Mouse (Mus musculus): ENCODE data around the gene Ripor3.

DNA sequence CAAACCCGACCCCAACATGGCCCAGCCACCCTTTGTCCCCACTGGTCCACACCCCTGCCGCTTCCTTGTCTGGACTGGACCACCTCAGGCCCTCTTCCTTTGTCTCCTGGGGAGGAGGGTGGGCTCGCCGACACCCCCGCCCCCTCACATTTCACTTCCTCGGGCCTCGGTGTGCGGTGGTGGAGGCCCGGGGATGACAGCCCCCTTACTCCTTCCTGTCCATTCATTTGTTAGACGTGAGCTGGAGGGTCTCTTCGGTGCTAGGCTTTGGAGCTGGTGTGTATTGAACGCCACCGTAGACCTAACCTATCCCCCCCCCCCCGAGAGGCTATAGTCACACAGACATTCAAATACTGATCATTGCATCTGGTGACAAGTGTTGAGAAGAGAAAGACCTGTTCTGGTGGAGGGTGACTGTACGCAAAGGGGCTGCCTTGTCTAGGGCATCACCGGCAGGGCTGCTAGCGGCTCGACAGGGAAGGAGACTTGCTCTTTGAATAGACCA, 77.6 kb downstream of the Ripor3 start:
- no peak for TF ChIP-seq CTCF (conservative IDR thresholded peaks at IDR 0.05 in 1 of 2, IDR thresholded peaks at IDR 0.05 in 1 of 2; ENCODE audit: low read depth in 2 of 2, low read length in 2 of 2)
- TF ChIP-seq ZNF384 (IDR thresholded peaks at IDR 0.05; ENCODE audit: low read depth, low read length), result no peak
- no peak for TF ChIP-seq NRF1 (IDR thresholded peaks at IDR 0.05; ENCODE audit: low read depth, low read length)

All from CH12.LX (cell line).